Mouse (Mus musculus) MEL (cell line): ENCODE data around the gene Ube2m. TPM values are rescaled to one million over a fixed set of nuclear protein-coding genes. Genes with fewer than 3 reads are reported as not detected.

Experiments
- DNase-seq: peaks from one replicate; pipeline ENCODE4 v3.0.0; 2011; ENCODE audit warnings: low read depth, low spot score
- H3K27ac ChIP-seq: 2 replicates; pipeline ENCODE4 v1.5.1; 2012; ENCODE audit warnings: low read depth, mild to moderate bottlenecking, control low read depth, low read length, moderate library complexity; ENCODE audit not compliant: control insufficient read depth
- H3K27me3 ChIP-seq, 2 experiments: fragments of 150-350 bp in 1 of 2; sonication (generic) in 1 of 2; 2 replicates each; pipeline ENCODE4 v1.6.1; 2012; ENCODE audit warnings: low read length in 2 of 2, mild to moderate bottlenecking in 2 of 2, improper control_type of control experiment in 1 of 2, moderate library complexity in 1 of 2; ENCODE audit not compliant: insufficient read depth in 2 of 2, control insufficient read depth in 1 of 2
- H3K36me3 ChIP-seq, 2 experiments: 2 replicates each; pipeline ENCODE4 v1.6.1; 2012 to 2014; ENCODE audit warnings: low read length in 2 of 2, improper control_type of control experiment in 1 of 2, inconsistent platforms in 1 of 2, mild to moderate bottlenecking in 1 of 2; ENCODE audit not compliant: insufficient read depth in 2 of 2, control insufficient read depth in 1 of 2
- H3K4me1 ChIP-seq, 2 experiments: fragments of 150-350 bp in 1 of 2; sonication (generic) in 1 of 2; 2 replicates each; pipeline ENCODE4 v1.6.1; 2012; ENCODE audit warnings: low read length in 2 of 2, improper control_type of control experiment in 1 of 2, mild to moderate bottlenecking in 1 of 2; ENCODE audit not compliant: insufficient read depth in 2 of 2, control insufficient read depth in 1 of 2
- H3K4me3 ChIP-seq, 2 experiments: fragments of 150-350 bp in 1 of 2; sonication (generic) in 1 of 2; 2 replicates each; pipeline ENCODE4 v1.5.1; 2012; ENCODE audit warnings: low read depth in 2 of 2, low read length in 2 of 2, mild to moderate bottlenecking in 2 of 2, moderate library complexity in 2 of 2, control low read depth in 1 of 2, improper control_type of control experiment in 1 of 2; ENCODE audit not compliant: control insufficient read depth in 1 of 2, insufficient read depth in 1 of 2
- H3K79me2 ChIP-seq: 2 replicates; pipeline ENCODE4 v1.6.1; 2012; ENCODE audit warnings: mild to moderate bottlenecking, low read length, moderate library complexity; ENCODE audit not compliant: control insufficient read depth, poor library complexity, insufficient read depth
- H3K9ac ChIP-seq: 2 replicates; pipeline ENCODE4 v1.6.1; 2012; ENCODE audit warnings: low read depth, mild to moderate bottlenecking, control low read depth, low read length, moderate library complexity; ENCODE audit not compliant: control insufficient read depth, poor library complexity, severe bottlenecking
- H3K9me3 ChIP-seq: fragments of 150-350 bp; sonication (generic); replicated peaks from 2 replicates; pipeline ENCODE4 v1.6.1; 2012; ENCODE audit warnings: mild to moderate bottlenecking, low read length, improper control_type of control experiment, moderate library complexity; ENCODE audit not compliant: insufficient read depth
- BHLHE40 ChIP-seq: IDR thresholded peaks from 2 replicates; pipeline ENCODE4 v1.6.1; 2012; ENCODE audit warnings: low read depth, mild to moderate bottlenecking, inconsistent platforms, low read length, improper control_type of control experiment, borderline replicate concordance
- CHD1 ChIP-seq: IDR thresholded peaks from 2 replicates; pipeline ENCODE4 v1.6.1; 2012; ENCODE audit warnings: low read depth, mild to moderate bottlenecking, inconsistent platforms, low read length, improper control_type of control experiment
- CHD2 ChIP-seq: IDR thresholded peaks from 2 replicates; pipeline ENCODE4 v1.6.1; 2011; ENCODE audit warnings: low read length, improper control_type of control experiment
- CTCF ChIP-seq, 3 experiments: IDR thresholded peaks in 2 of 3; conservative IDR thresholded peaks in 1 of 3; 2 replicates each; pipeline ENCODE4 v1.5.1; 2011 to 2012; ENCODE audit warnings: low read length in 3 of 3, low read depth in 2 of 3, mild to moderate bottlenecking in 2 of 3, improper control_type of control experiment in 1 of 3, inconsistent platforms in 1 of 3, mixed read lengths in 1 of 3, moderate library complexity in 1 of 3; ENCODE audit not compliant: control insufficient read depth in 1 of 3, insufficient read depth in 1 of 3, poor library complexity in 1 of 3, severe bottlenecking in 1 of 3
- E2F4 ChIP-seq: IDR thresholded peaks from 2 replicates; pipeline ENCODE4 v1.6.1; 2011; ENCODE audit warnings: low read depth, low read length, improper control_type of control experiment, borderline replicate concordance
- ELF1 ChIP-seq: IDR thresholded peaks from 2 replicates; pipeline ENCODE4 v1.6.1; 2014; ENCODE audit warnings: low read depth, mild to moderate bottlenecking, inconsistent platforms, low read length, improper control_type of control experiment, moderate library complexity
- ETS1 ChIP-seq: IDR thresholded peaks from 2 replicates; pipeline ENCODE4 v1.6.1; 2012; ENCODE audit warnings: low read depth, mild to moderate bottlenecking, inconsistent platforms, low read length, improper control_type of control experiment, moderate library complexity
- GABPA ChIP-seq: IDR thresholded peaks from 2 replicates; pipeline ENCODE4 v1.6.1; 2012; ENCODE audit warnings: low read depth, mild to moderate bottlenecking, inconsistent platforms, low read length, improper control_type of control experiment, moderate library complexity
- GATA1 ChIP-seq: IDR thresholded peaks from 2 replicates; pipeline ENCODE4 v1.6.1; 2011; ENCODE audit warnings: low read depth, low read length, improper control_type of control experiment
- HCFC1 ChIP-seq: IDR thresholded peaks from 2 replicates; pipeline ENCODE4 v1.6.1; 2012; ENCODE audit warnings: low read depth, mild to moderate bottlenecking, inconsistent platforms, low read length, improper control_type of control experiment, moderate library complexity
- JUND ChIP-seq: IDR thresholded peaks from 2 replicates; pipeline ENCODE4 v1.6.1; 2011; ENCODE audit warnings: low read depth, mild to moderate bottlenecking, improper control_type of control experiment, low read length
- KAT2A ChIP-seq: conservative IDR thresholded peaks from 2 replicates; pipeline ENCODE4 v1.6.1; 2012; ENCODE audit warnings: low read depth, low read length, improper control_type of control experiment, inconsistent platforms
- MAFK ChIP-seq: IDR thresholded peaks from 2 replicates; pipeline ENCODE4 v1.6.1; 2011; ENCODE audit warnings: low read depth, mild to moderate bottlenecking, low read length, improper control_type of control experiment, borderline replicate concordance
- MAZ ChIP-seq: IDR thresholded peaks from 2 replicates; pipeline ENCODE4 v1.6.1; 2012; ENCODE audit warnings: low read depth, mild to moderate bottlenecking, inconsistent platforms, low read length, improper control_type of control experiment
- MEF2A ChIP-seq: IDR thresholded peaks from 2 replicates; pipeline ENCODE4 v1.6.1; 2014; ENCODE audit warnings: low read depth, mild to moderate bottlenecking, inconsistent platforms, low read length, improper control_type of control experiment; ENCODE audit not compliant: poor library complexity, insufficient replicate concordance, severe bottlenecking; ENCODE audit errors: extremely low read depth
- MXI1 ChIP-seq: IDR thresholded peaks from 2 replicates; pipeline ENCODE4 v1.6.1; 2011; ENCODE audit warnings: mild to moderate bottlenecking, low read depth, low read length, improper control_type of control experiment
- MYB ChIP-seq: IDR thresholded peaks from 2 replicates; pipeline ENCODE4 v1.6.1; 2011; ENCODE audit warnings: mild to moderate bottlenecking, low read depth, low read length, improper control_type of control experiment
- MYC ChIP-seq: IDR thresholded peaks from 2 replicates; pipeline ENCODE4 v1.6.1; 2011; ENCODE audit warnings: low read depth, mild to moderate bottlenecking, low read length, improper control_type of control experiment, moderate library complexity
- NELFE ChIP-seq: IDR thresholded peaks from 2 replicates; pipeline ENCODE4 v1.6.1; 2011; ENCODE audit warnings: low read depth, low read length, improper control_type of control experiment
- NRF1 ChIP-seq: IDR thresholded peaks from 2 replicates; pipeline ENCODE4 v1.6.1; 2014; ENCODE audit warnings: low read depth, mild to moderate bottlenecking, inconsistent platforms, low read length, improper control_type of control experiment, moderate library complexity; ENCODE audit not compliant: poor library complexity, insufficient read depth, severe bottlenecking
- POLR2A ChIP-seq, 2 experiments: IDR thresholded peaks; 2 replicates each; pipeline ENCODE4 v1.6.1; 2011 to 2012; ENCODE audit warnings: low read length in 2 of 2, mild to moderate bottlenecking in 2 of 2, control low read depth in 1 of 2, improper control_type of control experiment in 1 of 2, low read depth in 1 of 2, moderate library complexity in 1 of 2; ENCODE audit not compliant: control insufficient read depth in 1 of 2, insufficient read depth in 1 of 2, poor library complexity in 1 of 2
- RAD21 ChIP-seq: IDR thresholded peaks from 2 replicates; pipeline ENCODE4 v1.6.1; 2011; ENCODE audit warnings: mild to moderate bottlenecking, low read depth, low read length, improper control_type of control experiment
- RCOR1 ChIP-seq: IDR thresholded peaks from 2 replicates; pipeline ENCODE4 v1.6.1; 2012; ENCODE audit warnings: low read depth, mild to moderate bottlenecking, inconsistent platforms, low read length, improper control_type of control experiment
- SIN3A ChIP-seq: IDR thresholded peaks from 2 replicates; pipeline ENCODE4 v1.6.1; 2012; ENCODE audit warnings: low read length, improper control_type of control experiment, inconsistent platforms
- SMC3 ChIP-seq: IDR thresholded peaks from 2 replicates; pipeline ENCODE4 v1.6.1; 2011; ENCODE audit warnings: low read depth, low read length, improper control_type of control experiment
- TAL1 ChIP-seq: IDR thresholded peaks from 2 replicates; pipeline ENCODE4 v1.6.1; 2012; ENCODE audit warnings: mild to moderate bottlenecking, inconsistent platforms, low read length, moderate library complexity, mixed read lengths
- TCF12 ChIP-seq: IDR thresholded peaks from 2 replicates; pipeline ENCODE4 v1.6.1; 2014; ENCODE audit warnings: low read depth, mild to moderate bottlenecking, inconsistent platforms, low read length, improper control_type of control experiment, moderate library complexity
- UBTF ChIP-seq: IDR thresholded peaks from 2 replicates; pipeline ENCODE4 v1.6.1; 2012; ENCODE audit warnings: low read depth, mild to moderate bottlenecking, inconsistent platforms, low read length, improper control_type of control experiment, moderate library complexity, borderline replicate concordance; ENCODE audit not compliant: insufficient read depth
- USF1 ChIP-seq: IDR thresholded peaks from 2 replicates; pipeline ENCODE4 v1.6.1; 2014; ENCODE audit warnings: low read depth, mild to moderate bottlenecking, inconsistent platforms, low read length, improper control_type of control experiment, moderate library complexity
- USF2 ChIP-seq, 2 experiments: IDR thresholded peaks; 2 replicates each; pipeline ENCODE4 v1.6.1; 2011 to 2012; ENCODE audit warnings: improper control_type of control experiment in 2 of 2, low read length in 2 of 2, borderline replicate concordance in 1 of 2, inconsistent platforms in 1 of 2, low read depth in 1 of 2, mild to moderate bottlenecking in 1 of 2; ENCODE audit not compliant: insufficient read depth in 1 of 2
- ZC3H11A ChIP-seq: IDR thresholded peaks from 2 replicates; pipeline ENCODE4 v1.6.1; 2012; ENCODE audit warnings: low read depth, mild to moderate bottlenecking, inconsistent platforms, low read length, improper control_type of control experiment
- ZMIZ1 ChIP-seq: IDR thresholded peaks from 2 replicates; pipeline ENCODE4 v1.6.1; 2012; ENCODE audit warnings: low read depth, mild to moderate bottlenecking, inconsistent platforms, low read length, improper control_type of control experiment, moderate library complexity
- ZNF384 ChIP-seq: IDR thresholded peaks from 2 replicates; pipeline ENCODE4 v1.6.1; 2012; ENCODE audit warnings: low read depth, mild to moderate bottlenecking, inconsistent platforms, low read length, improper control_type of control experiment
- polyA plus RNA-seq, 2 experiments: library from polyadenylated mRNA; stranded (reverse) in 1 of 2; unstranded in 1 of 2; fragments of >175 nt in 1 of 2; fragments of >200 nt in 1 of 2; gene quantifications; 2 replicates each; pipeline versions ENCODE4 v1.2.1 to v1.2.4; 2012; ENCODE audit warnings: low replicate concordance in 2 of 2, low read depth in 1 of 2; ENCODE audit not compliant: insufficient read length in 2 of 2, insufficient read depth in 1 of 2, missing spikeins in 1 of 2
- total RNA-seq: library from RNA; depleted of rRNA; stranded (reverse); fragments of 300-350 nt; gene quantifications from 2 replicates; pipeline ENCODE4 v1.2.3, GENCODE M21; 2012

Ube2m gene
- total and polyA plus RNA-seq, 3 experiments, result 134 to 336 TPM; not detected in 1

- no peak for TF ChIP-seq TCF12
- no peak for TF ChIP-seq KAT2A
These were observed 13.3 kb downstream of the Ube2m start (continued) for GRCm38 (mm10) chr7:13024805-13025204.

GRCm38 (mm10) chr7:13023928-13024731 is 13.9 kb downstream of the Ube2m start:
- Histone ChIP-seq H3K36me3 (peaks cover 21 to 30% of the 10 kb centered on the region in 2 experiments), H3K4me3 (peak overlapping the region; percentile 82 to 99), H3K27ac (peak overlapping the region; percentile 96), H3K79me2 (peaks cover 34% of the 10 kb centered on the region), H3K27me3 (peaks cover 0 to 4% of the 10 kb centered on the region in 2 experiments; a peak in 2 of 4 replicates), H3K9ac (peak overlapping the region; percentile 99), H3K9me3 (no peaks in the 10 kb centered on the region), H3K4me1 (peaks cover 2 to 23% of the 10 kb centered on the region in 2 experiments; a peak in 3 of 4 replicates)
- DNase-seq, result peak; percentile 96
- TF ChIP-seq HCFC1 (peak; percentile 71), ETS1 (no peak), ZNF384 (no peak), ZC3H11A (no peak), SIN3A (peak; percentile 74), SMC3 (no peak), ELF1 (0 out of 2 replicates have a peak, but pooled peaks have one; percentile 22), UBTF (no peak), ZMIZ1 (peak; percentile 96), JUND (no peak), MEF2A (no peak), BHLHE40 (no peak), TCF12 (no peak), MXI1 (peak; percentile 57; the same call in 1 of the 2 replicates), TAL1 (no peak), KAT2A (no peak), MYC (peak; percentile 70), GABPA (no peak), MYB (peak; percentile 69; the same call in 1 of the 2 replicates), NRF1 (peak; percentile 85), USF2 (IDR thresholded peaks at IDR 0.05; ENCODE audit: borderline replicate concordance in 1 of 2, insufficient read depth in 1 of 2, low read depth in 1 of 2, low read length in 2 of 2) (no peak), RCOR1 (no peak), CHD2 (no peak), CTCF (IDR thresholded peaks at IDR 0.05 in 2 of 3, conservative IDR thresholded peaks at IDR 0.05 in 1 of 3; ENCODE audit: control insufficient read depth in 1 of 3, insufficient read depth in 1 of 3, low read depth in 2 of 3, low read length in 3 of 3, poor library complexity in 1 of 3, severe bottlenecking in 1 of 3) (no peak), GATA1 (no peak), NELFE (peak; percentile 99), USF1 (no peak), MAZ (peak; percentile 58; the same call in 1 of the 2 replicates), RAD21 (no peak), POLR2A (IDR thresholded peaks at IDR 0.05; ENCODE audit: control insufficient read depth in 1 of 2, insufficient read depth in 1 of 2, low read depth in 1 of 2, low read length in 2 of 2, poor library complexity in 1 of 2) (peak; percentile 90 to 95), E2F4 (no peak; the same call in 1 of the 2 replicates), MAFK (no peak), CHD1 (no peak)
